Mouse (Mus musculus) bone marrow, adult 2 months (tissue): ENCODE measurements at regions not wholly inside any gene's neighbourhood (a gene's known extent, or its start where the extent isn't known, plus 50 kb on each side); places are given as distances from the start of the nearest gene placed in this dataset.

Source experiments
- CTCF ChIP-seq: fragments of 200-500 bp; IDR thresholded peaks from 2 replicates; pipeline ENCODE4 v1.5.1; 2011; ENCODE audit warnings: low read length, control low read depth; ENCODE audit not compliant: control insufficient read depth, insufficient read depth
- POLR2A ChIP-seq: fragments of 200-500 bp; IDR thresholded peaks from 2 replicates; pipeline ENCODE4 v1.6.1; 2011; ENCODE audit warnings: low read depth, mild to moderate bottlenecking, control low read depth, low read length, borderline replicate concordance; ENCODE audit not compliant: control insufficient read depth

GRCm38 (mm10) chrX:158987676-158988075, 222.4 kb upstream of the Rps6ka3 start:
- TF ChIP-seq POLR2A = no peak
- TF ChIP-seq CTCF = no peak
